Mouse (Mus musculus) midbrain, embryonic 14.5 days (tissue): ENCODE results near the gene Phtf2. TPM values are rescaled to one million over a fixed set of nuclear protein-coding genes. Genes with fewer than 3 reads are reported as not detected.
"Not testable (repeated sequence)": the region's sequence is repeated elsewhere in the genome, so short reads cannot be mapped to it uniquely, and the experiment has no call there.

Experiments used
- ATAC-seq: fragments of 200-750 bp; cut with Nextera tagmentation; 2 replicates; pipeline ENCODE4 v1.8.0; 2017; ENCODE audit warnings: moderate number of reproducible peaks, moderate library complexity; ENCODE audit not compliant: low FRiP score, low TSS enrichment
- DNase-seq: peaks from one replicate; pipeline ENCODE4 v3.0.0-alpha.2; 2015
- H3K27ac ChIP-seq: fragments of 300-500 bp; sonication (generic); replicated peaks from 2 replicates; pipeline ENCODE4 v1.5.1; 2014; ENCODE audit warnings: mild to moderate bottlenecking, low read depth, low read length, moderate library complexity
- H3K27me3 ChIP-seq: fragments of 300-500 bp; sonication (generic); 2 replicates; pipeline ENCODE4 v1.6.1; 2014; ENCODE audit warnings: low read length, control low read depth, mixed read lengths; ENCODE audit not compliant: control insufficient read depth, insufficient read depth
- H3K36me3 ChIP-seq: fragments of 300-500 bp; sonication (generic); 2 replicates; pipeline ENCODE4 v1.6.1; 2014; ENCODE audit warnings: low read length, control low read depth; ENCODE audit not compliant: control insufficient read depth, insufficient read depth
- H3K4me1 ChIP-seq: fragments of 300-500 bp; sonication (generic); 2 replicates; pipeline ENCODE4 v1.6.1; 2014; ENCODE audit warnings: mild to moderate bottlenecking, antibody characterized with exemption, low read length, control low read depth; ENCODE audit not compliant: control insufficient read depth, insufficient read depth
- H3K4me2 ChIP-seq: fragments of 300-500 bp; sonication (generic); 2 replicates; pipeline ENCODE4 v1.6.1; 2014; ENCODE audit warnings: mild to moderate bottlenecking, low read length, moderate library complexity
- H3K4me3 ChIP-seq: fragments of 300-500 bp; sonication (generic); replicated peaks from 2 replicates; pipeline ENCODE4 v1.5.1; 2014; ENCODE audit warnings: low read depth, low read length
- H3K9ac ChIP-seq: fragments of 300-500 bp; sonication (generic); replicated peaks from 2 replicates; pipeline ENCODE4 v1.6.1; 2014; ENCODE audit warnings: mild to moderate bottlenecking, low read length, moderate library complexity
- H3K9me3 ChIP-seq: fragments of 300-500 bp; sonication (generic); 2 replicates; pipeline ENCODE4 v1.6.1; 2016; ENCODE audit warnings: low read length, control low read depth, mixed read lengths; ENCODE audit not compliant: control insufficient read depth
- WGBS: fragments of 180-500 bp; shearing (Covaris S2); extraction: QIAGEN DNeasy Blood & Tissue Kit; methylation state at CpG from one replicate; pipeline ENCODE4 v1.1.7; 2014; 5-methylcytosine and 5-hydroxymethylcytosine counted together
- polyA plus RNA-seq: library from polyadenylated mRNA; unstranded; fragments of >200 nt; fragmentation: Nextera tagmentation; extraction: Ambion mirVana; gene quantifications from 2 replicates; pipeline ENCODE4 v1.2.1, GENCODE M21; 2014

Phtf2 gene
- polyA plus RNA-seq, 1 experiment from 2014 or later, result 30.5 TPM

GRCm38 (mm10) chr5:20714619-20715018, 167.3 kb downstream of the Phtf2 start:
- not testable (repeated sequence) for H3K27me3 ChIP-seq, H3K9me3 ChIP-seq, H3K27ac ChIP-seq, H3K36me3 ChIP-seq, H3K9ac ChIP-seq, H3K4me2 ChIP-seq, H3K4me1 ChIP-seq, DNase-seq, H3K4me3 ChIP-seq, ATAC-seq
- WGBS, result 88% methylated on average over 1 of the region's 1 CpGs

DNA sequence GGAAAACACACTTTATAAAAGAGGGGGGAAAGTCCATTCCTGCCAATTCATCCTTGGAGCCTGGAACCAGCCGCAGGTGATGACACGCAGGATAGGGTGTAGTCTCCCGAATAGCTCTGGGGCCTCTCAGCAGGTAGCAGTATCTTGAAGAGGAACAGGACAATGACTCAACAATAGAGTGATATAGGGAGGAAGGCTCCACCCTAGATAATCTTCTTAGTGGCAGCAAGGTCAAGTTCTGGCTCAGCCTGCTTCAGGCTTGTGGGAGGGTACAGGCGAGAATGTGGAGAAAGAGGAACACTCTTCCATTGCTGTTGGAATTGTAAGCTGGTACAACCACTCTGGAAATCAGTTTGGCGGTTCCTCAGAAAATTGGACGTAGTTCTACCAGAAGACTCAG, 171.1 kb downstream of the Phtf2 start:
- not testable (repeated sequence) for H3K4me3 ChIP-seq, H3K4me2 ChIP-seq, H3K36me3 ChIP-seq, H3K9ac ChIP-seq, H3K9me3 ChIP-seq, H3K27me3 ChIP-seq, DNase-seq, H3K4me1 ChIP-seq, H3K27ac ChIP-seq, ATAC-seq
- WGBS, result 93% methylated on average over 6 of the region's 6 CpGs

Other genes starting within 250 kb of the Phtf2 start
- 73.2 and 75.0 TPM in 2 replicates for gene Tmem60, start 67 bp upstream of the Phtf2 start, polyA plus RNA-seq
- 5.7 and 6.6 TPM in 2 replicates for gene Rsbn1l, start 74.3 kb upstream of the Phtf2 start, polyA plus RNA-seq
- 31.2 and 32.4 TPM in 2 replicates for gene Ptpn12, start 173.8 kb upstream of the Phtf2 start, polyA plus RNA-seq